Mouse (Mus musculus) heart, embryonic 10.5 days (tissue): ENCODE measurements at regions not wholly inside any gene's neighbourhood (a gene's known extent, or its start where the extent isn't known, plus 50 kb on each side); places are given as distances from the start of the nearest gene placed in this dataset.

Experiments
- DNase-seq: peaks from one replicate; pipeline ENCODE4 v3.0.0-alpha.2; 2017; ENCODE audit warnings: low spot score
- H3K27ac ChIP-seq: fragments of 300-500 bp; sonication (generic); 2 replicates; pipeline ENCODE4 v1.5.1; 2016; ENCODE audit warnings: mild to moderate bottlenecking
- H3K27me3 ChIP-seq: fragments of 300-500 bp; sonication (generic); 2 replicates; pipeline ENCODE4 v1.6.1; 2016; ENCODE audit warnings: mild to moderate bottlenecking; ENCODE audit not compliant: poor library complexity, insufficient read depth, severe bottlenecking
- H3K36me3 ChIP-seq: fragments of 300-500 bp; sonication (generic); 2 replicates; pipeline ENCODE4 v1.6.1; 2016; ENCODE audit warnings: mild to moderate bottlenecking, moderate library complexity
- H3K4me1 ChIP-seq: fragments of 300-500 bp; sonication (generic); 2 replicates; pipeline ENCODE4 v1.6.1; 2016; ENCODE audit warnings: mild to moderate bottlenecking
- H3K4me3 ChIP-seq: fragments of 300-500 bp; sonication (generic); 2 replicates; pipeline ENCODE4 v1.5.1; 2016; ENCODE audit warnings: mild to moderate bottlenecking, moderate library complexity
- H3K9me3 ChIP-seq: fragments of 300-500 bp; sonication (generic); 2 replicates; pipeline ENCODE4 v1.6.1; 2016; ENCODE audit warnings: mild to moderate bottlenecking, moderate library complexity
- WGBS: fragments of 180-500 bp; shearing (Covaris S2); methylation state at CpG from one replicate; pipeline ENCODE4 v1.1.7; 2016; 5-methylcytosine and 5-hydroxymethylcytosine counted together

GRCm38 (mm10) chr4:124228537-124228936 lies 310.7 kb upstream of the 4930535I16Rik start:
- Histone ChIP-seq H3K36me3 (no peaks in the 10 kb centered on the region), H3K9me3 (no peaks in the 10 kb centered on the region), H3K27me3 (peaks cover 27% of the 10 kb centered on the region), H3K4me1 (no peaks in the 10 kb centered on the region), H3K4me3 (no peak overlapping the region), H3K27ac (no peak overlapping the region)
- peak; percentile 81 for DNase-seq
- WGBS = 13% methylated on average over 17 of the region's 17 CpGs

DNA sequence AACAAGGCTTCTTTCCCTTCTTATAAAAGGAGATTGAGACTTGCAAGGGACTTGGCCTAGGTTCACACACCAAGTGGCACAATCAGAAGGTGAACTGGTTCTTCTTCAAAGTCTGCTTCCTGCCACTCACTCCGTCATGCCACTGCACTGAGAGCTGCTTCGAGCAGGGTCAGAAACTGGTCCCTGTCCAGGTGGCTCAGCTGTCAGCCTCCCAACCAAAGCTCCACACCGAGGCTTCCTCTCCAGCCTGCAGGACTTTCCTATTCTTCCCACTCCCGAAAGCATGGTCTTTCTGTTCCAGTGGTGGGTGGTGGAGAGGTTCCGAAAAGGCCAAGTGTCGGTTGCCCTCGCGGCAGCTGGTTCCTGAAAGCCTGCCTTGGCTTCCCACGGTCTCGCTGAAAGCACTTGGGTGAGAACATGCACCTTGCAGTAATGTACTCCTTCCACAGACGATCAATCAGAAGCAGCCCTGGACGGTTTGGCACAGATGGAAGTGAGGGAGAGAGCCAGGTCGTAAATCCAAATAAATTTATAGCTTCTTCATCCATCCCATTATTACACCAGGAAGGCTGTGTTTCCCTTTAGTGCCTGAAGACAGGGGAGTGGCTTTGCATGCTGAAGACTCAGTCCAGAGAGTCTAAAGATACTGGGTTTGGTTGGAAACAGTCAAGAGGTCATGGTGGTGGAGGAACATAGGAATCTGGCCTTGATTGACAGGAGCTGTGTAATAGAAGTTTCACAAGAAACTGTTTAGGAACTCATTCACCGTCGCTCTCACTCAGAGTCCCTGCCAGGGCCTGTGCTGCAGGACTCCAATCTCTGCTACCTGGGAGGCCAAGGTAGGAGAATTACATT lies 306.1 kb upstream of the 4930535I16Rik start:
- Histone ChIP-seq H3K9me3 (no peaks in the 10 kb centered on the region), H3K36me3 (no peaks in the 10 kb centered on the region), H3K4me3 (no peak overlapping the region), H3K4me1 (no peaks in the 10 kb centered on the region), H3K27me3 (peaks cover 34% of the 10 kb centered on the region), H3K27ac (no peak overlapping the region)
- WGBS = 82% methylated on average over 15 of the region's 15 CpGs
- no peak for DNase-seq

DNA sequence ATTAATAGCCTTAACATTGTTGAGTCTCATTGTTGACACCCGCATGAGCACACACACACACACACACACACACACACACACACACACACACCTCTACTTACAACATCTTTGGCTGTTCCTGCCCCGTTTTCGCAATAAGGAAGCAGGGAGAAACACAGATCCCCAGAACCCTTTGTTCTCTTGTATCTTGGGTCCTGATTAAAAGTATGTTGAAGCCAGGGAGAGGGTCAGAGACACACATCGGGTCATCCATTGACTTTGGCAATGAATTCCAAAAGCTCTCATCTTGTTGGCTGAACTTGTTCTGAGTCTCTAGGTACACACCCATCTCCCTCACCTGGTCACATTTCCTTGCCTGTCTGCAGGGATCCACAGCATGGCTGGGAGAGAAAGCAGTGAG lies 303.9 kb upstream of the 4930535I16Rik start:
- DNase-seq = no peak
- Histone ChIP-seq H3K9me3 (no peaks in the 10 kb centered on the region), H3K4me1 (no peaks in the 10 kb centered on the region), H3K27ac (no peak overlapping the region), H3K36me3 (no peaks in the 10 kb centered on the region), H3K27me3 (peaks cover 33% of the 10 kb centered on the region), H3K4me3 (no peak overlapping the region)
- 82% methylated on average over 4 of the region's 4 CpGs for WGBS

- WGBS = 53% methylated on average over 10 of the region's 10 CpGs
- no peak overlapping the region; the same call in 1 of the 2 replicates for H3K27ac ChIP-seq
Measured at GRCm38 (mm10) chr4:124217206-124217605, 299.4 kb upstream of the 4930535I16Rik start.

DNA sequence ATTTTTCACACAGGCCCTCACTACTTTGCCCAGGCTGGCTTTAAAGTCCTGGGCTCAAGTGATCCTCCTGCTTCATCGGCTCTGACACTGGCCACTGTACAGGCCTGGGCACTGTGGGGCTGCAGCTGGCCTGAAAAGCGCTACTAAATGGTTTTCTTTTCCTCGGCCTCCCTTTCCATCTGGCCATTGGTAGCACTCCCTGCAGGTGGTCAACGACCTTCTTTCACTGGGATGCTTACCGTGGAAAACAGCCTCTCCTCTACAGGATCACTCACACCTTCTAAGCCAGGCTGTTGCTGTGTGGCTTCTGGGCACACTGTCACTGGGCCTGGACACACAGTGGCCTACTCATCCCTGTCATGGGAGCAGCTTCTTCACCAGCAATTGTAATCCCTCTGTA lies 298.5 kb upstream of the 4930535I16Rik start:
- H3K27me3 ChIP-seq = 0 out of 2 replicates have a peak, but pooled peaks cover 5% of the 10 kb centered on the region

More at GRCm38 (mm10) chr4:124217206-124217605, 299.4 kb upstream of the 4930535I16Rik start:
- Histone ChIP-seq H3K27me3 (peaks cover 13% of the 10 kb centered on the region), H3K4me3 (no peak overlapping the region), H3K4me1 (peaks cover 8% of the 10 kb centered on the region; the same call in 1 of the 2 replicates), H3K36me3 (no peaks in the 10 kb centered on the region), H3K9me3 (no peaks in the 10 kb centered on the region)
- DNase-seq = no peak

DNA sequence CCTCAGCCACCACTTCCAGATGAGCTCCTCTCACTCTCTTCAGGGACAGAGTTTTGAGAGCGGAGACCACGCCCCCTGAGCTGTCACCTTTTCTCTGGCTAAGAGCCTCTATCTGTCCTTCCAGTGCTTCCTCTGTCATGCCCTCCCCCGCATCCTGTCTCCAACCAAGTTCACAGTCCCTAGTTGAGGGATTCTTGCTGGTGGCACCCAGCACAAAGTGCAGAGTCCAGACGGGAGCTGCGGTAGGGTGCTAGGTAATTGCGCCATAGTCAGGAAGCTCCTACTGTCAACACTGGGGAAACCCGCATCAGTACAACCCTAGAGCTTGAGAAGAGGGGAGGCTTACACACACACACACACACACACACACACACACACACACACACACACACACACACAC lies 297.3 kb upstream of the 4930535I16Rik start:
- no peaks in the 10 kb centered on the region for H3K36me3 ChIP-seq
- no peak overlapping the region for H3K27ac ChIP-seq
- no peaks in the 10 kb centered on the region for H3K27me3 ChIP-seq
- WGBS = 76% methylated on average over 7 of the region's 7 CpGs
- no peak for DNase-seq
- no peak overlapping the region for H3K4me3 ChIP-seq
- no peaks in the 10 kb centered on the region for H3K9me3 ChIP-seq
- H3K4me1 ChIP-seq = peaks cover 8% of the 10 kb centered on the region; the same call in 1 of the 2 replicates

More for the DNA sequence above, 298.5 kb upstream of the 4930535I16Rik start:
- WGBS = 37% methylated on average over 5 of the region's 5 CpGs
- Histone ChIP-seq H3K9me3 (no peaks in the 10 kb centered on the region), H3K36me3 (no peaks in the 10 kb centered on the region), H3K4me3 (no peak overlapping the region), H3K27ac (no peak overlapping the region), H3K4me1 (peaks cover 8% of the 10 kb centered on the region; the same call in 1 of the 2 replicates)
- DNase-seq = no peak

GRCm38 (mm10) chr4:124210103-124210502 lies 292.3 kb upstream of the 4930535I16Rik start:
- Histone ChIP-seq H3K27ac (no peak overlapping the region), H3K4me3 (no peak overlapping the region), H3K36me3 (no peaks in the 10 kb centered on the region), H3K9me3 (no peaks in the 10 kb centered on the region), H3K4me1 (peaks cover 7% of the 10 kb centered on the region; the same call in 1 of the 2 replicates), H3K27me3 (no peaks in the 10 kb centered on the region)
- no peak for DNase-seq
- 85% methylated on average over 9 of the region's 9 CpGs for WGBS

- no peak for DNase-seq
- H3K27ac ChIP-seq = no peak overlapping the region
- H3K27me3 ChIP-seq = peaks cover 12% of the 10 kb centered on the region; the same call in 1 of the 2 replicates
- H3K4me3 ChIP-seq = no peak overlapping the region
- H3K9me3 ChIP-seq = no peaks in the 10 kb centered on the region
- WGBS = 87% methylated on average over 16 of the region's 16 CpGs
- H3K4me1 ChIP-seq = no peaks in the 10 kb centered on the region
- no peaks in the 10 kb centered on the region for H3K36me3 ChIP-seq
Measured at GRCm38 (mm10) chr4:124206480-124206879, 288.7 kb upstream of the 4930535I16Rik start.

DNA sequence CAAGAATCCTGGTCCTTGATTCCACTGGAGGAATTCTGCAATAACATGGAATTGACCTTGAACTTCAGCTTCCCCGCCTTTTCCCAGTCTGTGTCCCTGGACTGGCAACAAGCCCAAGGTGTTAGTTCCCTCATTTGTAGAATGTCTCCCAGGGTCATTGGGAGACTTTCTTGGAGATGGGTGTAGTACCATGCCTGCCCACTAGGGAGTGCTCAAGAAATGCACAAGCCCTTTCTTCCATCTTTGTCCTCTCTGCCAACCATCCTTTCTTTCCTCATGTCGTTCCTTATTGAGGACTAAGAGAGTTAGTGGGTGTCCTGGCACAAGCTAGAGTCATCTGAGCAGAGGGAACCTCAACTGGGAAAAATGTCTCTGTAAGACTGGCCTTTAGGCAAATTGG lies 285.9 kb upstream of the 4930535I16Rik start:
- DNase-seq = no peak
- WGBS = 70% methylated on average over 2 of the region's 2 CpGs
- no peak overlapping the region for H3K27ac ChIP-seq

DNA sequence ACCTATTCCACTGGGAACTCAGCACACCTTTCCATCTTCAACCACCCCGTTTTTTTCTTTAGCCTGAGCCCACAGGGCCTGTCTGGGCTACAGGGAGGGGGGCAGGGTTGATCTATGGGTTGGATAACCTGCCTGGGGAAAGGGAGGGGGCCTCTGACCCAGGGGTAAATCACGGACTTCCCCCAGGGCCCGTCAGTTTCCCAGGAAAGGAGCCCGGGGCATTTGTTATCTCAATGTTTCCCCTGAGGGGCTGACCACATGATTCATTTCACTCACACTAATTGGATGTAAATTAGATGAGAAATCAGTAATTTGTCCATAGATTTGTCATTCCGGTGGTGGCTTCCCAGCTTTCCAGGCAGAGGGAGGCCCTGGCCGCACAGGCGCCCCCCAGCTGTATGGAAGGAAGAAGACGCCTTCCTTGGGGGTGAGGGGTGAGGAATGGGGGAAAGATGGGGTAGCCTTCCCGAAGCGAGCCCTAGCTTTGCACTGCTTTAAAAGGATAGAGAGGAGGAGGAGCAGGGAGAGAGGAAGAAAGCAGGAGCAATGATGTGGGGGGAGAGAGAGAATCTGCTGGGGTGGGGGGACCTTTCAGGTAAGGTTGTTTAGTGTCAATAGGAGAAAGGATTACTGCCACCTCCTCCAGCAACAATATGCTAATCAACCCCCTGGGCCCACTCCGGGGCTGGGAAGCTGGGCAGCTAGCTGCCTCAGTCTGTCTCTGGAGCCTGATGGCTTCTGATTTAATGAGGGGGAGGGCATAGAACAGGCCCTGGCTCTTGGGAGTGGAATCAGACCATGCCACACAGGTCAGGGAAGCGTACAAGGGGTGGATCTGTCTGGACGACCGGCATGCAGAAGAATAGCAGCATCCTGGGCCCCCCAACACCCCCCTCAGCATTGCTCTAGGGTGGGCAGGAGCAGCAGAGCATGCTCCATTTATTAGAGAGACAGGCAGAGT lies 282.3 kb upstream of the 4930535I16Rik start:
- 21% methylated on average over 14 of the region's 14 CpGs for WGBS
- Histone ChIP-seq H3K27me3 (peaks cover 75% of the 10 kb centered on the region), H3K27ac (no peak overlapping the region)

More for the DNA sequence above, 285.9 kb upstream of the 4930535I16Rik start:
- Histone ChIP-seq H3K4me1 (peaks cover 7% of the 10 kb centered on the region; the same call in 1 of the 2 replicates), H3K27me3 (peaks cover 39% of the 10 kb centered on the region), H3K4me3 (no peak overlapping the region), H3K36me3 (no peaks in the 10 kb centered on the region), H3K9me3 (no peaks in the 10 kb centered on the region)

DNA sequence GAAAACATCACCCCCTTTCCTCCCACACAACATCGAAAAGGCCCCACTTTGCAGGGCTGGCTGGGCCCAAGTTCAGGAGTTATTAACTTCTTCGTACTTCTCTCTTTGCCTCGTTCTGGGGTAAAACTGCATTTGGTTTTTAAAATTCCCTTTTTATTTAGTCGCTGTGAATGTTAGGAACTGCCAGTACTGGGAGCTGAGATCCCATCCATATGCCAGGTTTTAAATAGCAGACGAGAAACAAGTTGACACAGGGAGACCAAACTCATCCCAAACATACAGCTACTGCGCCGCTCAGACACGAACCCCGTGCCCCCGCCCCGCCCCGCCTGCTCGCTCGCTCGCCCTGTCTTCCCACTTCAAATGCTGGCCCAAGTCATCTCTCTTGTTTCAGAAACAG lies 281.0 kb upstream of the 4930535I16Rik start:
- no peak for DNase-seq
- H3K9me3 ChIP-seq = no peaks in the 10 kb centered on the region
- 49% methylated on average over 15 of the region's 15 CpGs for WGBS
- peaks cover 84% of the 10 kb centered on the region for H3K27me3 ChIP-seq
- no peaks in the 10 kb centered on the region for H3K36me3 ChIP-seq
- H3K4me3 ChIP-seq = no peak overlapping the region
- no peak overlapping the region for H3K27ac ChIP-seq
- peaks cover 14% of the 10 kb centered on the region for H3K4me1 ChIP-seq

More for the DNA sequence above, 282.3 kb upstream of the 4930535I16Rik start:
- peaks cover 14% of the 10 kb centered on the region for H3K4me1 ChIP-seq
- no peaks in the 10 kb centered on the region for H3K9me3 ChIP-seq
- H3K36me3 ChIP-seq = no peaks in the 10 kb centered on the region
- H3K4me3 ChIP-seq = no peak overlapping the region
- no peak for DNase-seq

- no peak for DNase-seq
- H3K4me1 ChIP-seq = peaks cover 14% of the 10 kb centered on the region
Measured at GRCm38 (mm10) chr4:124196711-124197110, 278.9 kb upstream of the 4930535I16Rik start.

More at GRCm38 (mm10) chr4:124196711-124197110, 278.9 kb upstream of the 4930535I16Rik start:
- Histone ChIP-seq H3K9me3 (no peaks in the 10 kb centered on the region), H3K4me3 (no peak overlapping the region), H3K36me3 (no peaks in the 10 kb centered on the region), H3K27me3 (peaks cover 90% of the 10 kb centered on the region), H3K27ac (no peak overlapping the region)
- 18% methylated on average over 12 of the region's 12 CpGs for WGBS
